In genomic region chr3:39776278-39777039, GRCm38 (mm10) we compare ENCODE assay signal across 16 mouse cellular contexts.
"Had no signal": no experiment of that assay in that cellular context is flagged by ENCODE, and none has a peak within 500 bp of the region (broad histone marks: within the 10 kb centered on the region; RNA-seq: fewer than 3 reads in every experiment).

No protein-coding gene starts in this region.

- H3K27me3 ChIP-seq: lung, embryonic 15.5 days; megakaryocyte, embryonic 14.5 days; midbrain, embryonic 13.5 days; midbrain, embryonic 15.5 days; neural tube, embryonic 12.5 days; stomach, embryonic 15.5 days had no signal

- H3K9ac ChIP-seq: lung, embryonic 15.5 days; midbrain, embryonic 13.5 days; midbrain, embryonic 15.5 days; neural tube, embryonic 12.5 days; stomach, embryonic 15.5 days had no signal

- H3K36me3 ChIP-seq: lung, embryonic 15.5 days; midbrain, embryonic 13.5 days; midbrain, embryonic 15.5 days; neural tube, embryonic 12.5 days; stomach, embryonic 15.5 days had no signal

- H3K27ac ChIP-seq: lung, embryonic 15.5 days; macrophage; midbrain, embryonic 13.5 days; midbrain, embryonic 15.5 days; neural tube, embryonic 12.5 days; stomach, embryonic 15.5 days; stomach, postnatal 0 days had no signal

- H3K4me3 ChIP-seq: lung, embryonic 15.5 days; megakaryocyte, embryonic 14.5 days; midbrain, embryonic 13.5 days; midbrain, embryonic 15.5 days; neural tube, embryonic 12.5 days; stomach, embryonic 15.5 days had no signal

- ATAC-seq: lung, postnatal 0 days; midbrain, embryonic 13.5 days; midbrain, embryonic 15.5 days had no signal

- H3K9me3 ChIP-seq: lung, embryonic 15.5 days; midbrain, embryonic 13.5 days; midbrain, embryonic 15.5 days; neural tube, embryonic 12.5 days; stomach, embryonic 15.5 days had no signal

- H3K4me1 ChIP-seq: megakaryocyte, embryonic 14.5 days; neural tube, embryonic 12.5 days had no signal

- DNase-seq: lung, postnatal 14 days; lung, postnatal 36 days; right cerebral cortex, postnatal 14 days; thymus, adult 2 months; thymus, postnatal 25 days; thymus, postnatal 4 days had no signal

- H3K4me2 ChIP-seq: lung, embryonic 15.5 days; midbrain, embryonic 11.5 days; midbrain, embryonic 13.5 days; midbrain, embryonic 15.5 days; neural tube, embryonic 12.5 days; stomach, embryonic 15.5 days had no signal
